Mouse (Mus musculus) liver, embryonic 15.5 days (tissue): ENCODE measurements around the gene Gm38394. TPM values are rescaled to one million over a fixed set of nuclear protein-coding genes. Genes with fewer than 3 reads are reported as not detected.

ENCODE experiments used
- ATAC-seq: fragments of 200-750 bp; cut with Nextera tagmentation; 2 replicates; pipeline ENCODE4 v1.8.0; 2017; ENCODE audit warnings: moderate number of reproducible peaks, mild to moderate bottlenecking, moderate library complexity; ENCODE audit not compliant: insufficient read depth
- H3K27ac ChIP-seq: fragments of 300-500 bp; sonication (generic); replicated peaks from 2 replicates; pipeline ENCODE4 v1.5.1; 2015; ENCODE audit warnings: mild to moderate bottlenecking, inconsistent platforms
- H3K27me3 ChIP-seq: fragments of 300-500 bp; sonication (generic); 2 replicates; pipeline ENCODE4 v1.6.1; 2015; ENCODE audit warnings: mild to moderate bottlenecking, inconsistent platforms
- H3K36me3 ChIP-seq: fragments of 300-500 bp; sonication (generic); replicated peaks from 2 replicates; pipeline ENCODE4 v1.6.1; 2015; ENCODE audit warnings: moderate library complexity, mild to moderate bottlenecking, inconsistent platforms
- H3K4me1 ChIP-seq: fragments of 300-500 bp; sonication (generic); replicated peaks from 2 replicates; pipeline ENCODE4 v1.6.1; 2015; ENCODE audit warnings: inconsistent platforms
- H3K4me2 ChIP-seq: fragments of 300-500 bp; sonication (generic); 2 replicates; pipeline ENCODE4 v1.6.1; 2015; ENCODE audit warnings: moderate library complexity, mild to moderate bottlenecking, inconsistent platforms
- H3K4me3 ChIP-seq: fragments of 300-500 bp; sonication (generic); replicated peaks from 2 replicates; pipeline ENCODE4 v1.5.1; 2015; ENCODE audit warnings: mild to moderate bottlenecking, inconsistent platforms
- H3K9ac ChIP-seq: fragments of 300-500 bp; sonication (generic); 2 replicates; pipeline ENCODE4 v1.6.1; 2015; ENCODE audit warnings: moderate library complexity, mild to moderate bottlenecking, inconsistent platforms
- H3K9me3 ChIP-seq: fragments of 300-500 bp; sonication (generic); replicated peaks from 2 replicates; pipeline ENCODE4 v1.6.1; 2016; ENCODE audit warnings: inconsistent platforms
- WGBS: fragments of 180-500 bp; shearing (Covaris S2); methylation state at CpG from one replicate; pipeline ENCODE4 v1.1.7; 2015; ENCODE audit warnings: mixed read lengths; ENCODE audit not compliant: insufficient replicate concordance; 5-methylcytosine and 5-hydroxymethylcytosine counted together
- polyA plus RNA-seq: library from polyadenylated mRNA; unstranded; fragments of >200 nt; fragmentation: Nextera tagmentation; extraction: Ambion mirVana; gene quantifications from 2 replicates; pipeline ENCODE4 v1.2.1, GENCODE M21; 2015

Gm38394 gene
- polyA plus RNA-seq, 1 experiment from 2014 or later: 1.3 TPM

DNA sequence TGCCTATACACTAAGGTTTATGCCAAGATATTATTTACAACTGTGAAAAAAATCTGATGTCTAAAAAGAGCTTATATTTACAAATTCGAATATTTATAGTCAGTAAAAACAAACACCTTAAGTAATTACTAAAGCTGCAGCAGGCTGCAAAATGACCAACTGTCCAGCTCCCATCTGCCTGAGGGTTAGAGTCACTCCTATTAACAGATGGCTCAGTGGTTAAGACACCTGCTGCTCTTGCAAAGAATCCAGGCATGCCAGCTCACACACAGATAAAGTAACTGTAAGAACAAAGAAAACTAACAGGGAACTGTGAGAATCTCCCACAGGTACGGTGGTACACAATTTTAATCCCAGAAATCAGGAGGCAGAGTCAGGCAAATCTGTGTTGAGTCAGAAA is 36.1 kb downstream of the Gm38394 start:
- Histone ChIP-seq H3K36me3 (peaks cover 89% of the 10 kb centered on the region), H3K9ac (no peak overlapping the region), H3K9me3 (no peaks in the 10 kb centered on the region), H3K4me1 (no peaks in the 10 kb centered on the region), H3K27me3 (no peaks in the 10 kb centered on the region), H3K27ac (no peak overlapping the region), H3K4me3 (no peak overlapping the region), H3K4me2 (no peak overlapping the region)
- WGBS: 64% methylated on average over 2 of the region's 2 CpGs
- ATAC-seq: no peak

DNA sequence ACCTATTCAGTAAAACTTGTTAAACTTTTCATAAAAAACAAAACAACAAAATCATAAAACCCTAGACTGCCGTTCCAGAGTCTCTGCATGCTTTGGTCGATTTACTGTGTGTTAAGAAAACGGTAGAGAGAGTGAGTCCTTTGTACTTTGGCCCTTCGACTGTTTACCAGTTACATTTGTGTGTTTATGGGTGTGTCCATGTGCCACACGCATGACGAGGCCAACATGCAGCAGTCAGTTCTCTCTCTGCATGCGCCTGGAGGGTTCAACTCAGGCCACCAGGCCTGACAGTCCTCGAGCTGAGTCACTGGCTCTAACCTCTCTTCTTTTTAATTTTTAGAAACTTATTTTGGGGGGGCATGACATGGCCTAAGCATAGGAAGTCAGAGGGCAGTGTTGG is 42.8 kb downstream of the Gm38394 start:
- Histone ChIP-seq H3K9ac (no peak overlapping the region), H3K4me3 (no peak overlapping the region), H3K36me3 (peaks cover 52% of the 10 kb centered on the region), H3K9me3 (no peaks in the 10 kb centered on the region), H3K27me3 (no peaks in the 10 kb centered on the region), H3K4me1 (peaks cover 21% of the 10 kb centered on the region), H3K4me2 (no peak overlapping the region), H3K27ac (peak overlapping the region; percentile 19)
- 42% methylated on average over 8 of the region's 8 CpGs for WGBS
- peak; percentile 68 for ATAC-seq

DNA sequence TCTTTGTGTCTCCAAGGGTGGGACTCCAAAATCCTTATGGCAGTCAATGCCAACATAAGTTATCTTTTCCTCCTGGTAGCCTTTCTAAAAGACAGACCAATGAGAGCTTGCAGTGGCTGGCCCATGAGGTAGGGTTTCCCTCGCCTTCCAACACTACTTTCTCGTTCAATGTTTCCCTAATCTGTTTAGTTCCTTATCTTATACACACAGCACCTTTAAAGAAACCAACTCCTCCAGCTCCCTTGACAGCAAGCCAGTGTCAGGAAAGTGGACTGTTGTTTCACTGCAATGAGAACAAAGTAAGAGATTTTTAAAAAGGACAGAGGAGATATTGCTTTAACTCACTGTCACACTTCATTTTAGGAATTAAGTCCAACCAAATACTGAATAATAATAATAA is 43.2 kb downstream of the Gm38394 start:
- Histone ChIP-seq H3K9ac (no peak overlapping the region), H3K27ac (peak overlapping the region; percentile 19), H3K4me2 (no peak overlapping the region; the same call in 1 of the 2 replicates), H3K9me3 (no peaks in the 10 kb centered on the region), H3K27me3 (no peaks in the 10 kb centered on the region), H3K4me1 (peaks cover 21% of the 10 kb centered on the region), H3K36me3 (peaks cover 48% of the 10 kb centered on the region), H3K4me3 (no peak overlapping the region)
- WGBS: 8% methylated on average over 2 of the region's 2 CpGs
- ATAC-seq: peak; percentile 67; the same call in 1 of the 2 replicates

DNA sequence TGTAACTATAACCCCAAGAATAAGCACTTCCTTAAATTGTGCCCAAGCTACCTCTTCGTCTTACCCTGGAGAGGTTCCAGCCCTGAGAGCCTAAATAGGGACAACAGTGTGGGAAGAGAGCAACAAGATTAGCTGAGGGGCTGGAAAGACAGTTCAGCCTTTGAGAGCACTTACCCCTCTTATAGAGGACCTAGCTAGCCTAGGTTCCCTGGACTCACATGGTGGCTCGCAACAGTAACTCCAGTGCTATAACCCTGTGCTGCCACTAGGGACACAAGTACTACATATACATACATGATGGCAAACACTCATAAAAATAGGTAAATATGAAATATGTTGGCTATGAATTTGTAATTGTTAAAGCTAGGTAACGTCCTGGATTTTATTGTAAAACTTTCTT is 47.3 kb downstream of the Gm38394 start:
- ATAC-seq: no peak
- Histone ChIP-seq H3K27me3 (no peaks in the 10 kb centered on the region), H3K4me1 (peaks cover 26% of the 10 kb centered on the region)

DNA sequence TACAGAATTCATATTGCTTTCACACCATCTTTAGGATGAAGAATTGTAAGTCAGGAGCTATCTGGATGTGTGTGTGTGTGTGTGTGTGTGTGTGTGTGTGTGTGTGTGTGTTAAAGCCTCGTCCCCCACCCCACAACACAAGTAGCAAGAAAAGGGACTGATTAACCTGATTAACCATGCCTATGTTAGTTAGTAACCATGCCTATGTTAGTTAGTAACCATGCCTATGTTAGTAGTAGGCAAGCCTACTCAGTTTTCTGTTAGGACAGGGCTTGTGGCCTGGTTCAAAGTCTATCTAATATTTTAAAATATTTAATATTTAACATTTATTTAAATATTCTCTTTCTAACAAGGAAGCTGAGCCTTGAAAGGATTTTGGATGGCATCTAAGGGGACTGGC is 49.7 kb downstream of the Gm38394 start:
- Histone ChIP-seq H3K27me3 (no peaks in the 10 kb centered on the region), H3K9me3 (no peaks in the 10 kb centered on the region), H3K9ac (no peak overlapping the region), H3K27ac (no peak overlapping the region), H3K4me3 (no peak overlapping the region), H3K36me3 (peaks cover 28% of the 10 kb centered on the region), H3K4me1 (peaks cover 28% of the 10 kb centered on the region), H3K4me2 (no peak overlapping the region)
- ATAC-seq: no peak
- WGBS: 33% methylated on average over 1 of the region's 1 CpGs

More for the DNA sequence above, 47.3 kb downstream of the Gm38394 start:
- no peak overlapping the region for H3K4me2 ChIP-seq
- H3K36me3 ChIP-seq: peaks cover 12% of the 10 kb centered on the region; the same call in 1 of the 2 replicates
- H3K9ac ChIP-seq: no peak overlapping the region
- 72% methylated on average over 3 of the region's 3 CpGs for WGBS
- H3K27ac ChIP-seq: no peak overlapping the region
- no peak overlapping the region for H3K4me3 ChIP-seq
- no peaks in the 10 kb centered on the region for H3K9me3 ChIP-seq

DNA sequence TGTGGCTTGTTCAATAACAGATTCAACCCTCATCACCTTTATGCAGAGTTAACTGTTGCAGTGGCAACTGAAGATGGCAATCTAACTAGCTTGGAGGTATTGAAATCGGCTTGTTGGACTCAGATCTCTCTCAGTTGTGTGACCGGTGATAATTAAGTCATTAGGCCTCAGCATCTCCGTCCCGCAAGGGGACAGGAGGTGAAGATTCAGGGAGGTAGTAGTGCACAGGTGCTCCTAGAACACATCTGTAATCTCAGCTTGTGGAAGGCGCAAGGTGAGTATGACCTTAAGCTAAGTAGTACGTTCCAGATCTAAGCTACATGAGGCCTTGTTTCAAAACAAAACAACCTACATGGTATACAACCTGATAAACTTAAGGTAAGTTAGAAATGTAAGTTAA is 50.5 kb downstream of the Gm38394 start:
- H3K9ac ChIP-seq: no peak overlapping the region

DNA sequence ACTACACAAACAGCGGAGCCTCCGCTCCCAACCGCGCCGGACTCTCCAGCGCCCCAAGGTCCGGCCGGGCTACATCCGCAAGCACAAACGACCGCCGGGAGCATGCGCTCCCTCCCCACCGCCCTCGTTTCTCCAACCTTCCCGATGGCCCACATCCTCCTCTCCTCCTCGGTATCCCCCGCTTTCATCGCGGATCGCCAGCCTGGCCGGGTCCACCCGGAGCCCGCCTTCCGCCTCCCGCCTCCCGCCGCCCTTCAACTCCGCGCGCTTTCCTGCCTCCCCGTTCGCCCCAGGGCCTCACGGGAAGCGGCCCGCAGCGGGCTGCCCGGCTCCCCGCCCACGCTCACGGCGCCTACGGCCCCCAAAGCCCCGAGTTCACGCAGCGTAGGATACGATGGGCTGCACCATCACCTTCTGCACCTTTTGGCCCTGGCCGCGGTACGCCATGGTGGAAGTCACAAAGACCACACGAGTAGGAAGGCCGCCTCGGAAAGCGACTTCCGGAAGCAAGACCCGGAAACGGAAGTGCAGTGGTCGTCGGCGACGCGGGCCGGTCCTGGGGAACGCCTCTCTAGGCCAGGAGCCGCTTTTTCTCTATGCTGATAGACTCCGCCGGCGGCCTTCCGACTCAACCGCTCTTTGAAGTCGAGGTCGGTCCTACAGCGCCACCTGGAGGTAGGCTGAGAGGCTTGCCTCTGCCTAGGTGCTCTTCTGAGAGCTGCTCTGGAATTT is 51.2 kb downstream of the Gm38394 start, which contains the start of gene Snrpe:
Gene Snrpe (minus strand): TSS at position 521 of the 732 bp plus-strand sequence.
- under 1% methylated on average over 73 of the region's 73 CpGs for WGBS
- H3K27ac ChIP-seq: peak within 1 kb of the TSS; percentile 90
- peak within 1 kb of the TSS; percentile 89 for H3K9ac ChIP-seq
- H3K36me3 ChIP-seq: peaks cover 39% of the 10 kb centered on the region
- no peaks in the 10 kb centered on the region for H3K27me3 ChIP-seq
- H3K9me3 ChIP-seq: no peaks in the 10 kb centered on the region
- H3K4me1 ChIP-seq: peaks cover 32% of the 10 kb centered on the region
- peak within 1 kb of the TSS; percentile 98 for H3K4me3 ChIP-seq
- peak; percentile 96 for ATAC-seq
- H3K4me2 ChIP-seq: peak within 1 kb of the TSS; percentile 72

More for the DNA sequence above, 50.5 kb downstream of the Gm38394 start:
- no peak for ATAC-seq
- peaks cover 28% of the 10 kb centered on the region for H3K4me1 ChIP-seq
- H3K36me3 ChIP-seq: peaks cover 33% of the 10 kb centered on the region
- H3K4me3 ChIP-seq: peak overlapping the region; percentile 98
- 48% methylated on average over 6 of the region's 6 CpGs for WGBS
- no peak overlapping the region for H3K27ac ChIP-seq
- no peaks in the 10 kb centered on the region for H3K9me3 ChIP-seq
- no peaks in the 10 kb centered on the region for H3K27me3 ChIP-seq
- H3K4me2 ChIP-seq: peak overlapping the region; percentile 72

DNA sequence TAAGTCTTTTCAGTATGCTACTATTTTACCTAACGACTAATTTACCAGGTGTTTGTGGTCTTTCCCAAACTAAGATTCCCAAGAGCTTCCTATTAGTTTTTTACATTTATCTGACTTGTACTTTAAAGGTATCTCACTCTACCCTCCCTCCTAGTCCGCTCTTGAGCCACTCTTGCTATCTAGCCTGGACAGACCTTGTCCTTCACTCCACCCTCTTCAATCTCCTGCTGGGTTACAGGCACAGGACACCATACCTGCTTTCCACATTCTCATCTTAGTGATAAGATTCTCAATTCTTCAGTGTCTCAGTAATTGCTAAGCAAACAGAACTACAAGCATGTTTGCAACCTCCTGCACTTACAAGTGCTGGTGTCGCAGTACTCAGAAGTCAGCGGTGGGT is 57.9 kb downstream of the Gm38394 start:
- 74% methylated on average over 4 of the region's 4 CpGs for WGBS
- ATAC-seq: peak; percentile 51; the same call in 1 of the 2 replicates

DNA sequence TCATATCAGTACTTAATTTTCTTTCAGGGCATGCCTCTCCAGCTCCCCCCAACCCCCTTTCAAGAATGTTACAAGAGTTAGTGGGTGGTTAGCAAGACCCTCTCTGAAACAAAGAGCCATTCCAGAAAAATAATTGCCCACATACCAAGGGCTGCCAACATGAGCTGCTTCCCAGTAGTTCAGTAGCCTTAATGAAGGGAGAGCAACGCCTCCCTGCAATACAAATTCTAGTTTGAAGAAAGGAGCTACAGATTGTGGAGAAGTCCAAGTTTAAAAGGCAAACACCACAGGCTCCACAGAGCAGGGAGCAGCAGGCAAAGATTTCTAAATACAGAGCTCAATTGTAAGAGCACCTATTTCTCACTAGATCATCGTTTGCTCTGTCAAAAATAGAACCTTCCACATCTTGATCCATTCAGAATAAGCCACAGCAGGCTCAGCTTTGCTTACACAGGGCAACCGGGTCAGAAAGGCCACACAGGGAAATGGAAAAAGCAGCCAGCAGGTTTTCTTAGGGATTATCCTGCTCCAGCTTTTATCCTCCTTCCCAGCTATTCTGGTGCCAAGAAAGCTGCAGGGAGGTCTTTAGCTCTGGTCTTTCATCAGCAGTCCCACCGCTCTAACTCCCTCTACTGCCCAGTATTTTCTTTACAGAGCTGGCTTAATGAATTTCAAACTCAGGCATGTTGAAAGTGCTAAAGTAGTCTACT is 64.7 kb downstream of the Gm38394 start:
- H3K4me2 ChIP-seq: no peak overlapping the region
- no peak overlapping the region for H3K4me3 ChIP-seq
- H3K36me3 ChIP-seq: peaks cover 8% of the 10 kb centered on the region
- H3K9me3 ChIP-seq: no peaks in the 10 kb centered on the region
- WGBS: 28% methylated on average over 4 of the region's 4 CpGs
- no peak for ATAC-seq
- H3K27ac ChIP-seq: no peak overlapping the region
- no peak overlapping the region for H3K9ac ChIP-seq
- no peaks in the 10 kb centered on the region for H3K4me1 ChIP-seq
- H3K27me3 ChIP-seq: no peaks in the 10 kb centered on the region

More for the DNA sequence above, 57.9 kb downstream of the Gm38394 start:
- no peak overlapping the region for H3K4me3 ChIP-seq
- no peaks in the 10 kb centered on the region for H3K9me3 ChIP-seq
- no peak overlapping the region for H3K4me2 ChIP-seq
- H3K4me1 ChIP-seq: peaks cover 31% of the 10 kb centered on the region
- H3K27ac ChIP-seq: no peak overlapping the region
- H3K36me3 ChIP-seq: peaks cover 75% of the 10 kb centered on the region
- no peak overlapping the region for H3K9ac ChIP-seq
- no peaks in the 10 kb centered on the region for H3K27me3 ChIP-seq

DNA sequence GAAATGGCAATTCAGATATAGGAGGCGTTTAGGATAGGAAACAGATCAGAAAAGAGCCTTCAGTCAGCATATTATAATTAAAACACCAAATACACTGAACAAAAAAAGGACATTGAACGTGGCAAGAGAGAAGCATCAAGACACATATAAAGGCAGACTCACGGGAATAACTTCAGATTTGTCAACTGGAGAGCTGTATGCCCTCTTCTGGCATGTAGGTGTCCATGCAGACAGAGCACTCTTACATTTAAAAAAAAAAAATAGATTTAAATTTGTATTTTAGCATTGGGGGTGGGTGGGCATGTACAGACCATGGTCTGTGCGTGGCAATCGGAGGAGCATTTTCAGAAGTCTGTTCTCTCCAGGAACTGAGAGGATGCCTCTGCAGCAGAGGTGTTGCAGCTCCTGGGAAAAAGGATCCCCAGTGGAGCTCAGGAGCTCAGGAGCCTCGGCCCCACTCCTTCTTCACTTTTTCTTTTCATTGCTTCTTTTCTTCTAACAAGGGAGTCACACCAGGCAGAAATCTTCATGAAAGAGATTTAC is 75.1 kb downstream of the Gm38394 start:
- no peaks in the 10 kb centered on the region for H3K9me3 ChIP-seq
- no peak for ATAC-seq
- H3K4me1 ChIP-seq: no peaks in the 10 kb centered on the region
- H3K27ac ChIP-seq: no peak overlapping the region
- H3K9ac ChIP-seq: no peak overlapping the region
- no peaks in the 10 kb centered on the region for H3K27me3 ChIP-seq
- no peak overlapping the region for H3K4me2 ChIP-seq
- no peaks in the 10 kb centered on the region for H3K36me3 ChIP-seq
- H3K4me3 ChIP-seq: no peak overlapping the region
- 57% methylated on average over 6 of the region's 6 CpGs for WGBS

DNA sequence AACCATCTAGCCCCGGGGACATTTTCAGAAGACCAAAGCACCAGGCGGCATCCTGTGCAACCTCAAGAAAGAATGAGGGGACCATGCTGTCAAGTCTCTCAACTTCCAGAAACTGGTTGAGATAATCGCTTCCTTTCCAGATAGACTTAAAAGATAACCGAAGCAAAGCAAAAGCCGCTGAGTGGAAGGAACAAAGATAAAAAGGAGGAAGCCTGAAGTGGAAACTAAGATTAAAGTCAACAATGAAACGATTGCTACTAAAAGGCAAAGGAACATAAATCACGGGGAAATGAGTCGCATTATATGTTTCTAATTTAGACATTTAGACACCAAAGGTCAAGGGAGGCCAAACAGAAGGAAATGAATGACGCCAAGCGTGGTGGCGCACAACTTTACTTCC is 89.8 kb downstream of the Gm38394 start:
- no peaks in the 10 kb centered on the region for H3K4me1 ChIP-seq
- no peak overlapping the region for H3K4me3 ChIP-seq
- no peak for ATAC-seq
- no peak overlapping the region for H3K4me2 ChIP-seq
- H3K36me3 ChIP-seq: no peaks in the 10 kb centered on the region
- no peaks in the 10 kb centered on the region for H3K27me3 ChIP-seq
- no peak overlapping the region for H3K27ac ChIP-seq
- H3K9me3 ChIP-seq: no peaks in the 10 kb centered on the region
- no peak overlapping the region for H3K9ac ChIP-seq
- 16% methylated on average over 11 of the region's 11 CpGs for WGBS
